Mouse (Mus musculus) lung, postnatal 4 days (tissue): ENCODE results near the gene Mfsd6.
A peak's percentile ranks its signal among the peaks of the same experiment; 100 is the strongest.
"Not testable (repeated sequence)": the region's sequence is repeated elsewhere in the genome, so short reads cannot be mapped to it uniquely, and the experiment has no call there.

Experiments
- DNase-seq, 2 experiments: peaks; one replicate each; pipeline ENCODE4 v3.0.0; 2021

The Mfsd6 gene

GRCm38 (mm10) chr1:52707030-52707429 is 20.2 kb downstream of the Mfsd6 start:
- DNase-seq: no peak

- no peak for DNase-seq
Measured at GRCm38 (mm10) chr1:52702738-52703491, 24.3 kb downstream of the Mfsd6 start.

- no peak for DNase-seq
Measured at GRCm38 (mm10) chr1:52701941-52702340, 25.3 kb downstream of the Mfsd6 start.

- DNase-seq: not testable (repeated sequence)
Measured at GRCm38 (mm10) chr1:52694456-52694855, 32.8 kb downstream of the Mfsd6 start.

- no peak for DNase-seq
Measured at GRCm38 (mm10) chr1:52687636-52688035, 39.6 kb downstream of the Mfsd6 start.

- DNase-seq: peak in 1 of 2 experiments; percentile 9
Measured at GRCm38 (mm10) chr1:52683550-52683949, 43.7 kb downstream of the Mfsd6 start.

- peak; percentile 72 to 76 for DNase-seq
Measured at GRCm38 (mm10) chr1:52676621-52677020, 50.6 kb downstream of the Mfsd6 start.

GRCm38 (mm10) chr1:52675561-52676551 is 51.4 kb downstream of the Mfsd6 start:
- peak; percentile 47 to 62 for DNase-seq

- no peak for DNase-seq
Measured at GRCm38 (mm10) chr1:52669931-52670330, 57.3 kb downstream of the Mfsd6 start.

- DNase-seq: no peak
Measured at GRCm38 (mm10) chr1:52668743-52669323, 58.4 kb downstream of the Mfsd6 start.

GRCm38 (mm10) chr1:52663228-52663627 is 64.0 kb downstream of the Mfsd6 start:
- no peak for DNase-seq

GRCm38 (mm10) chr1:52660765-52661164 is 66.5 kb downstream of the Mfsd6 start:
- peak in 1 of 2 experiments; percentile 51 for DNase-seq

- no peak for DNase-seq
Measured at GRCm38 (mm10) chr1:52660278-52660677, 67.0 kb downstream of the Mfsd6 start.

- no peak for DNase-seq
Measured at GRCm38 (mm10) chr1:52658160-52658559, 69.1 kb downstream of the Mfsd6 start.

- DNase-seq: peak in 1 of 2 experiments; percentile 33
Measured at GRCm38 (mm10) chr1:52655153-52655552, 72.1 kb downstream of the Mfsd6 start.

- DNase-seq: no peak
Measured at GRCm38 (mm10) chr1:52653366-52653765, 73.9 kb downstream of the Mfsd6 start.

GRCm38 (mm10) chr1:52652601-52653253 is 74.5 kb downstream of the Mfsd6 start:
- peak; percentile 45 to 64 for DNase-seq

GRCm38 (mm10) chr1:52650066-52650465 is 77.2 kb downstream of the Mfsd6 start:
- no peak for DNase-seq

- DNase-seq: peak; percentile 76 to 84
Measured at GRCm38 (mm10) chr1:52648153-52649027, 78.9 kb downstream of the Mfsd6 start.

GRCm38 (mm10) chr1:52640736-52641135 is 86.5 kb downstream of the Mfsd6 start:
- no peak for DNase-seq

- peak in 1 of 2 experiments; percentile 28 for DNase-seq
Measured at GRCm38 (mm10) chr1:52640266-52640665, 87.0 kb downstream of the Mfsd6 start.

- DNase-seq: no peak
Measured at GRCm38 (mm10) chr1:52639090-52639489, 88.2 kb downstream of the Mfsd6 start.
